In genomic region chr16:96408064-96408465, GRCm38 (mm10) we compare ENCODE assay signal across 15 mouse cellular contexts. TPM values are rescaled to one million over a fixed set of nuclear protein-coding genes. Genes with fewer than 3 reads are reported as not detected.
A peak's percentile ranks its signal among the peaks of the same experiment; 100 is the strongest.
DNase-seq lines count a peak whose midpoint lies in the region; ATAC-seq and TF ChIP-seq lines count a peak whose summit lies in the region.
"Had no signal": no experiment of that assay in that cellular context is flagged by ENCODE, and none has a peak within 500 bp of the region (broad histone marks: within the 10 kb centered on the region; RNA-seq: fewer than 3 reads in every experiment).

No protein-coding gene starts in this region.

- H3K27ac ChIP-seq in lung, embryonic 14.5 days (ENCODE audit: low read depth): no peak overlapping the region
- no peak overlapping the region for H3K27ac ChIP-seq in hindbrain, embryonic 14.5 days
- H3K27ac ChIP-seq: left cerebral cortex, adult 2 months; liver, embryonic 12.5 days had no signal

- H3K27me3 ChIP-seq in lung, embryonic 14.5 days (ENCODE audit: insufficient read depth, low read length): no peaks in the 10 kb centered on the region
- H3K27me3 ChIP-seq in hindbrain, embryonic 14.5 days (ENCODE audit: control insufficient read depth, insufficient read depth, low read length): no peaks in the 10 kb centered on the region
- H3K27me3 ChIP-seq: liver, embryonic 12.5 days; megakaryocyte, embryonic 14.5 days had no signal

- no peaks in the 10 kb centered on the region for H3K9me3 ChIP-seq in lung, embryonic 14.5 days (ENCODE audit: low read depth, low read length)
- H3K9me3 ChIP-seq in hindbrain, embryonic 14.5 days (ENCODE audit: control insufficient read depth, low read length): no peaks in the 10 kb centered on the region
- H3K9me3 ChIP-seq: liver, embryonic 12.5 days had no signal

- TF ChIP-seq POLR2A in brain, embryonic 14.5 days (IDR thresholded peaks at IDR 0.05; ENCODE audit: borderline replicate concordance, extremely low read depth, insufficient read depth, insufficient read length, poor library complexity, severe bottlenecking): no peak

- no peak overlapping the region for H3K4me2 ChIP-seq in lung, embryonic 14.5 days
- no peak overlapping the region for H3K4me2 ChIP-seq in hindbrain, embryonic 14.5 days (replicated peaks)
- H3K4me2 ChIP-seq: liver, embryonic 12.5 days had no signal

- no peaks in the 10 kb centered on the region for H3K4me1 ChIP-seq in lung, embryonic 14.5 days (ENCODE audit: insufficient read depth)
- no peaks in the 10 kb centered on the region for H3K4me1 ChIP-seq in hindbrain, embryonic 14.5 days (replicated peaks; ENCODE audit: control insufficient read depth, insufficient read depth, low read length)
- H3K4me1 ChIP-seq: liver, embryonic 12.5 days; megakaryocyte, embryonic 14.5 days had no signal

- WGBS in lung, embryonic 14.5 days: 12% methylated on average over 4 of the region's 4 CpGs
- 19% methylated on average over 4 of the region's 4 CpGs for WGBS in hindbrain, embryonic 14.5 days

- H3K9ac ChIP-seq in lung, embryonic 14.5 days: no peak overlapping the region
- no peak overlapping the region for H3K9ac ChIP-seq in hindbrain, embryonic 14.5 days
- H3K9ac ChIP-seq: liver, embryonic 12.5 days had no signal

- peak; percentile 65; the same call in 1 of the 2 replicates for ATAC-seq in lung, embryonic 14.5 days (ENCODE audit: insufficient read depth)
- ATAC-seq in hindbrain, embryonic 14.5 days (ENCODE audit: low FRiP score): peak; percentile 37; the same call in 1 of the 2 replicates
- ATAC-seq: liver, embryonic 12.5 days had no signal

- TF ChIP-seq CTCF in lung, embryonic 14.5 days (IDR thresholded peaks at IDR 0.05; ENCODE audit: low read depth): no peak
- no peak for TF ChIP-seq CTCF in brain, embryonic 14.5 days (IDR thresholded peaks at IDR 0.05; ENCODE audit: borderline replicate concordance, extremely low read depth, insufficient read depth, insufficient read length)

- no peak overlapping the region for H3K4me3 ChIP-seq in lung, embryonic 14.5 days (ENCODE audit: low read depth, low read length)
- no peak overlapping the region for H3K4me3 ChIP-seq in hindbrain, embryonic 14.5 days (replicated peaks; ENCODE audit: low read length)
- H3K4me3 ChIP-seq: left cerebral cortex, adult 2 months; liver, embryonic 12.5 days; megakaryocyte, embryonic 14.5 days had no signal

- H3K36me3 ChIP-seq in lung, embryonic 14.5 days (ENCODE audit: insufficient read depth): no peaks in the 10 kb centered on the region
- H3K36me3 ChIP-seq in hindbrain, embryonic 14.5 days (replicated peaks; ENCODE audit: control insufficient read depth, insufficient read depth): no peaks in the 10 kb centered on the region
- H3K36me3 ChIP-seq: liver, embryonic 12.5 days had no signal

- peak; percentile 54 for DNase-seq in heart, adult 11 months
- DNase-seq in heart, adult 8-10 months (ENCODE audit: low spot score): no peak
- peak; percentile 26 for DNase-seq in lung, embryonic 14.5 days
- DNase-seq in lung, postnatal 36 days: no peak
- DNase-seq in brain, embryonic 14.5 days (ENCODE audit: low read depth): peak; percentile 75
- no peak for DNase-seq in hindbrain, embryonic 14.5 days (ENCODE audit: low spot score)
- DNase-seq in frontal cortex, postnatal 10 days (ENCODE audit: low spot score in 2 of 2): no peak
- DNase-seq in cerebellum, postnatal 4 days (ENCODE audit: low spot score in 2 of 2): no peak
- DNase-seq: kidney, postnatal 14 days had no signal

RNA-seq across cellular contexts. Expression of gene Itgb2l, which starts 35.4 kb away (rescaled TPM):
- total RNA-seq in heart, adult 8-10 months (2022): under 1 TPM in 1 of 4 experiments, not detected in 3; 0.09 TPM
- 0.29 and 0.84 TPM in 2 replicates for polyA plus RNA-seq in lung, embryonic 14.5 days (2014; fragmentation: Nextera tagmentation; extraction: Ambion mirVana)
- 0.05 and 0.08 TPM in 2 replicates for polyA plus RNA-seq in brain, embryonic 14.5 days (2012; rRNA removed)
- polyA plus RNA-seq in hindbrain, embryonic 14.5 days (2014; fragmentation: Nextera tagmentation; extraction: Ambion mirVana): 0.12 TPM in 1 of 2 replicates, not detected in the other
- total RNA-seq: left cerebral cortex, adult 2 months had no signal
- polyA plus RNA-seq: frontal cortex, adult 2 months had no signal

RNA-seq across cellular contexts. Expression of gene Pcp4, which starts 59.3 kb away (rescaled TPM):
- 1 to 10 TPM in 3 of 4 experiments, under 1 TPM in 1; 0.97 to 1.9 (median 1.5) TPM for total RNA-seq in heart, adult 8-10 months (2022)
- 4.2 and 4.6 TPM in 2 replicates for polyA plus RNA-seq in lung, embryonic 14.5 days (2014; fragmentation: Nextera tagmentation; extraction: Ambion mirVana)
- 76.6 and 125 TPM in 2 replicates for polyA plus RNA-seq in brain, embryonic 14.5 days (2012; rRNA removed)
- polyA plus RNA-seq in hindbrain, embryonic 14.5 days (2014; fragmentation: Nextera tagmentation; extraction: Ambion mirVana): 347 and 386 TPM in 2 replicates
- total RNA-seq: common myeloid progenitor, adult 5-6 weeks; hematopoietic stem cell, adult 5-6 weeks had no signal

Comparison
In these comparisons a context has a peak if more than half of its experiments do, and no peak if none do; other contexts are left out.
1. DNase-seq: peak in heart, adult 11 months (single experiment), lung, embryonic 14.5 days (single experiment) and brain, embryonic 14.5 days (single experiment); none in heart, adult 8-10 months (single experiment), lung, postnatal 36 days (single experiment), hindbrain, embryonic 14.5 days (single experiment), frontal cortex, postnatal 10 days (0 of 2) and cerebellum, postnatal 4 days (0 of 2).
2. RNA of gene Pcp4, which starts 59.3 kb away (polyA plus RNA-seq): 347 to 386 TPM in hindbrain, embryonic 14.5 days and 76.6 to 125 TPM in brain, embryonic 14.5 days; 4.2 to 4.6 TPM in lung, embryonic 14.5 days; every median in the first group is over 10 times any median in the second.